Mouse (Mus musculus): Measurements from ENCODE around the gene Rbm42.

- no peak for TF ChIP-seq CTCF (IDR thresholded peaks at IDR 0.05; ENCODE audit: low read depth)
- TF ChIP-seq EP300 (optimal IDR thresholded peaks at IDR 0.05) = no peak
Observed at GRCm38 (mm10) chr7:30664529-30665200, 14.5 kb upstream of the Rbm42 start, which contains the start of gene Haus5.

All from stomach, postnatal 0 days (tissue).